Mouse (Mus musculus): ENCODE results near the gene Prdm16. TPM values are rescaled to one million over a fixed set of nuclear protein-coding genes. Genes with fewer than 3 reads are reported as not detected.
A peak's percentile ranks its signal among the peaks of the same experiment; 100 is the strongest.

Prdm16 gene
- polyA plus RNA-seq, 1 experiment from 2014 or later, result 19.0 TPM

GRCm38 (mm10) chr4:154283671-154284070 lies 353.0 kb downstream of the Prdm16 start:
- Histone ChIP-seq H3K4me3 (replicated peaks; ENCODE audit: low read depth, low read length) (no peak overlapping the region), H3K9ac (ENCODE audit: low read depth, low read length) (no peak overlapping the region), H3K27ac (no peak overlapping the region), H3K27me3 (ENCODE audit: insufficient read depth, low read length) (no peaks in the 10 kb centered on the region), H3K9me3 (replicated peaks; ENCODE audit: low read length) (no peaks in the 10 kb centered on the region), H3K4me2 (ENCODE audit: low read length) (no peak overlapping the region), H3K36me3 (ENCODE audit: insufficient read depth, low read length) (0 out of 2 replicates have a peak, but pooled peaks cover 7% of the 10 kb centered on the region), H3K4me1 (replicated peaks; ENCODE audit: insufficient read depth, low read length) (no peaks in the 10 kb centered on the region)
- WGBS, result 57% methylated on average over 7 of the region's 7 CpGs
- DNase-seq (ENCODE audit: low spot score), result no peak
- ATAC-seq (replicated peaks; ENCODE audit: low FRiP score, low read depth), result no peak
- no peak for TF ChIP-seq CTCF (IDR thresholded peaks at IDR 0.05; ENCODE audit: low read depth)

- no peak overlapping the region for H3K27ac ChIP-seq
- H3K36me3 ChIP-seq (ENCODE audit: insufficient read depth, low read length), result no peaks in the 10 kb centered on the region
- no peaks in the 10 kb centered on the region for H3K27me3 ChIP-seq (ENCODE audit: insufficient read depth, low read length)
- H3K4me2 ChIP-seq (ENCODE audit: low read length), result no peak overlapping the region
- no peak for DNase-seq (ENCODE audit: low spot score)
- H3K9ac ChIP-seq (ENCODE audit: low read depth, low read length), result no peak overlapping the region
- 37% methylated on average over 9 of the region's 9 CpGs for WGBS
- 0 out of 2 replicates have a peak, but pooled peaks have one; percentile 14 for ATAC-seq (replicated peaks; ENCODE audit: low FRiP score, low read depth)
- H3K4me1 ChIP-seq (replicated peaks; ENCODE audit: insufficient read depth, low read length), result no peaks in the 10 kb centered on the region
- no peaks in the 10 kb centered on the region for H3K9me3 ChIP-seq (replicated peaks; ENCODE audit: low read length)
- no peak overlapping the region for H3K4me3 ChIP-seq (replicated peaks; ENCODE audit: low read depth, low read length)
- no peak for TF ChIP-seq CTCF (IDR thresholded peaks at IDR 0.05; ENCODE audit: low read depth)
Observed at GRCm38 (mm10) chr4:154279481-154279880, 357.2 kb downstream of the Prdm16 start.

GRCm38 (mm10) chr4:154273000-154273399 lies 363.7 kb downstream of the Prdm16 start:
- Histone ChIP-seq H3K4me1 (replicated peaks; ENCODE audit: insufficient read depth, low read length) (no peaks in the 10 kb centered on the region), H3K27ac (no peak overlapping the region), H3K27me3 (ENCODE audit: insufficient read depth, low read length) (no peaks in the 10 kb centered on the region), H3K9ac (ENCODE audit: low read depth, low read length) (no peak overlapping the region), H3K4me3 (replicated peaks; ENCODE audit: low read depth, low read length) (no peak overlapping the region), H3K36me3 (ENCODE audit: insufficient read depth, low read length) (no peaks in the 10 kb centered on the region), H3K9me3 (replicated peaks; ENCODE audit: low read length) (no peaks in the 10 kb centered on the region), H3K4me2 (ENCODE audit: low read length) (no peak overlapping the region)
- 57% methylated on average over 3 of the region's 3 CpGs for WGBS
- peak; percentile 25 for ATAC-seq (replicated peaks; ENCODE audit: low FRiP score, low read depth)
- peak; percentile 74 for DNase-seq (ENCODE audit: low spot score)
- peak; percentile 90 for TF ChIP-seq CTCF (IDR thresholded peaks at IDR 0.05; ENCODE audit: low read depth)

- Histone ChIP-seq H3K4me3 (replicated peaks; ENCODE audit: low read depth, low read length) (no peak overlapping the region), H3K27me3 (ENCODE audit: insufficient read depth, low read length) (no peaks in the 10 kb centered on the region), H3K9ac (ENCODE audit: low read depth, low read length) (no peak overlapping the region), H3K9me3 (replicated peaks; ENCODE audit: low read length) (no peaks in the 10 kb centered on the region), H3K4me1 (replicated peaks; ENCODE audit: insufficient read depth, low read length) (no peaks in the 10 kb centered on the region), H3K27ac (peak overlapping the region; percentile 39), H3K36me3 (ENCODE audit: insufficient read depth, low read length) (no peaks in the 10 kb centered on the region), H3K4me2 (ENCODE audit: low read length) (peak overlapping the region; percentile 6; the same call in 1 of the 2 replicates)
- TF ChIP-seq CTCF (IDR thresholded peaks at IDR 0.05; ENCODE audit: low read depth), result 0 out of 2 replicates have a peak, but pooled peaks have one; percentile 1
- ATAC-seq (replicated peaks; ENCODE audit: low FRiP score, low read depth) (peak; percentile 80), DNase-seq (ENCODE audit: low spot score) (no peak)
- WGBS, result 49% methylated on average over 10 of the region's 10 CpGs
Observed at GRCm38 (mm10) chr4:154269520-154269919, 367.2 kb downstream of the Prdm16 start.

- DNase-seq (ENCODE audit: low spot score) (no peak), ATAC-seq (replicated peaks; ENCODE audit: low FRiP score, low read depth) (no peak)
- H3K9me3 ChIP-seq (replicated peaks; ENCODE audit: low read length), result no peaks in the 10 kb centered on the region
- H3K27ac ChIP-seq, result no peak overlapping the region
- WGBS, result 84% methylated on average over 6 of the region's 6 CpGs
- no peak overlapping the region for H3K4me2 ChIP-seq (ENCODE audit: low read length)
- H3K27me3 ChIP-seq (ENCODE audit: insufficient read depth, low read length), result no peaks in the 10 kb centered on the region
- H3K4me1 ChIP-seq (replicated peaks; ENCODE audit: insufficient read depth, low read length), result no peaks in the 10 kb centered on the region
- no peak for TF ChIP-seq CTCF (IDR thresholded peaks at IDR 0.05; ENCODE audit: low read depth)
- H3K36me3 ChIP-seq (ENCODE audit: insufficient read depth, low read length), result no peaks in the 10 kb centered on the region
- H3K4me3 ChIP-seq (replicated peaks; ENCODE audit: low read depth, low read length), result no peak overlapping the region
- no peak overlapping the region for H3K9ac ChIP-seq (ENCODE audit: low read depth, low read length)
Observed at GRCm38 (mm10) chr4:154267511-154267910, 369.2 kb downstream of the Prdm16 start.

Other genes starting within 250 kb of the Prdm16 start
- gene Actrt2, start 31.0 kb upstream of the Prdm16 start, polyA plus RNA-seq (2015; fragmentation: Nextera tagmentation; extraction: Ambion mirVana), result not detected in 2 replicates
- gene Ttc34, start 200.6 kb upstream of the Prdm16 start, polyA plus RNA-seq (2015; fragmentation: Nextera tagmentation; extraction: Ambion mirVana), result 0.30 and 0.34 TPM in 2 replicates
- not detected in 2 replicates for gene Mmel1, start 232.7 kb upstream of the Prdm16 start, polyA plus RNA-seq (2015; fragmentation: Nextera tagmentation; extraction: Ambion mirVana)

Data from kidney, postnatal 0 days (tissue).